8 mouse cellular contexts compared by ENCODE assay signal in the genomic region with DNA sequence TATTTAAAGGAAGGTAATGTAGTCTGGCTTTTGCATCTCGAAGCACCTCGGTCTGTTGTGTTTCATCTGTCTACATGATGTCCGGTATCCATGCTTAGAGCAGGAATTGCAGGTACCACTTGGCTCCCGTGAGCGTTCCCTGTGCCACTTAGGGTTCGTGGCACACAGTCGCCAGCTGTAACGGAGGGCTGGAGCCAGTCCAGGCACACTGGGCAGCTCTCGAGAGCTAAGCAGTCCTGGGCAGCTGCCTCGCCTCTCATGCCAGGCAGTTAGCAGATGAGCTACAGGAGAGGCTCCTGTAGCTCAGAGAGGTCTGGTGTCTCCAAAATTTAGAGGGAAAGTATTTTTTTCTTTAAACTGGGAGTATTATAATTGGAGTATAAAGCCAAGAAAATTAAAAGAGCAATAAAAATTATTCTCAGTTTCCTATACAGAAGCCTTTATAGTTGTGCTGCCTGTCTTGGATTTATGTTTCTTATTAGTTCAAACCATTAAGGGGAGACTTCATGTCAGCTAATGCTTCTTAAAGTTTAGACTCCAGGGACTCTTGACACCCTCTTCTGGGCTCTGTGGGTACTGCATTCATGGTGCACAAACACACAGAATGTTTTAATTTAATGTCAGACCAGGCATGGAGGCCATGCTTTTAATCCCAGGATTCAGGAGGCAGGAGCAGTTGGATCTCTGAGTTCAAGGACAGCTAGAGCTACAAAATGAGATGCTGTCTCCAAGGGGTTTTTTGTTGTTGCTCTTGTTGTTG. TPM values are rescaled to one million over a fixed set of nuclear protein-coding genes. Genes with fewer than 3 reads are reported as not detected.
DNase-seq lines count a peak whose midpoint lies in the region; ATAC-seq lines count a peak whose summit lies in the region.

No protein-coding gene starts in this region.

- intact Hi-C loops in heart, postnatal 10 days (cut with DNase I): no loop called here
- intact Hi-C loops in left cerebral cortex, postnatal 25 days (cut with DNase I): no loop called here

- DNase-seq in heart, postnatal 10 days: peak; percentile 59 to 70
- no peak for DNase-seq in heart, adult 11 months
- DNase-seq in testis, postnatal 10 days (ENCODE audit: low spot score): peak; percentile 73
- no peak for DNase-seq in testis, postnatal 14 days (ENCODE audit: low spot score)
- peak; percentile 74 for DNase-seq in gastrocnemius, postnatal 10 days
- DNase-seq in mesoderm, embryonic 11.5 days (ENCODE audit: low read depth, low spot score): peak; percentile 45
- no peak for DNase-seq in left cerebral cortex, postnatal 25 days (ENCODE audit: low spot score in 2 of 2)

- ATAC-seq in inflammation-experienced regulatory T-cells, adult 6 months: no peak

RNA-seq across cellular contexts. Expression of a gene that starts 24.0 kb away (rescaled TPM):
- total RNA-seq in heart, postnatal 10 days (2021): under 1 TPM in 1 of 2 experiments, not detected in 1; 0.36 TPM
- total RNA-seq in gastrocnemius, postnatal 10 days (2021): not detected
- polyA plus RNA-seq in inflammation-experienced regulatory T-cells, adult 6 months (2017; shearing (Covaris generic)): not detected
- total RNA-seq in left cerebral cortex, postnatal 25 days (2021): 1 to 10 TPM; 2.3 to 4.2 TPM

RNA-seq across cellular contexts. Expression of a gene that starts 35.5 kb away (rescaled TPM):
- total RNA-seq in heart, postnatal 10 days (2021): under 1 TPM; 0.27 to 0.69 TPM
- total RNA-seq in gastrocnemius, postnatal 10 days (2021): under 1 TPM; 0.45 to 0.52 TPM
- polyA plus RNA-seq in inflammation-experienced regulatory T-cells, adult 6 months (2017; shearing (Covaris generic)): 1 to 10 TPM; 2.3 to 7.1 (median 4.8) TPM
- under 1 TPM; 0.41 TPM for total RNA-seq in left cerebral cortex, postnatal 25 days (2021)

RNA-seq across cellular contexts. Expression of a gene that starts 41.7 kb away (rescaled TPM):
- total RNA-seq in heart, postnatal 10 days (2021): 10 to 100 TPM; 35.1 to 38.8 TPM
- total RNA-seq in gastrocnemius, postnatal 10 days (2021): 10 to 100 TPM; 37.0 to 42.8 TPM
- polyA plus RNA-seq in inflammation-experienced regulatory T-cells, adult 6 months (2017; shearing (Covaris generic)): 10 to 100 TPM; 28.4 to 42.6 (median 35.6) TPM
- total RNA-seq in left cerebral cortex, postnatal 25 days (2021): 100 to 1,000 TPM; 179 to 183 TPM

RNA-seq across cellular contexts. Expression of a gene that starts 55.9 kb away (rescaled TPM):
- total RNA-seq in heart, postnatal 10 days (2021): 1 to 10 TPM; 6.6 to 7.8 TPM
- total RNA-seq in gastrocnemius, postnatal 10 days (2021): 1 to 10 TPM; 4.2 to 7.0 TPM
- 10 to 100 TPM in 2 of 3 experiments, 1 to 10 TPM in 1; 6.0 to 56.1 (median 12.3) TPM for polyA plus RNA-seq in inflammation-experienced regulatory T-cells, adult 6 months (2017; shearing (Covaris generic))
- total RNA-seq in left cerebral cortex, postnatal 25 days (2021): 1 to 10 TPM; 3.5 to 3.9 TPM

Comparison
In these comparisons a context has a peak if more than half of its experiments do, and no peak if none do; other contexts are left out.
1. DNase-seq: peak in heart, postnatal 10 days (2 of 2), testis, postnatal 10 days (single experiment), gastrocnemius, postnatal 10 days (single experiment) and mesoderm, embryonic 11.5 days (single experiment); none in heart, adult 11 months (single experiment), testis, postnatal 14 days (single experiment) and left cerebral cortex, postnatal 25 days (0 of 2).
2. RNA of a gene that starts 41.7 kb away (total RNA-seq): 179 to 183 TPM in left cerebral cortex, postnatal 25 days; 37.0 to 42.8 TPM in gastrocnemius, postnatal 10 days and 35.1 to 38.8 TPM in heart, postnatal 10 days; every median in the first group is over 4 times any median in the second.